Mouse (Mus musculus) myocyte (in vitro differentiated cells): Measurements from ENCODE around the gene Mto1. TPM values are rescaled to one million over a fixed set of nuclear protein-coding genes. Genes with fewer than 3 reads are reported as not detected.

Source experiments
- H3K27me3 ChIP-seq: one replicate; pipeline ENCODE4 v1.6.1; 2011; ENCODE audit not compliant: control insufficient read depth, insufficient read depth, insufficient read length
- H3K36me3 ChIP-seq: one replicate; pipeline ENCODE4 v1.6.1; 2011; ENCODE audit not compliant: control insufficient read depth, insufficient read depth
- H3K4me2 ChIP-seq: one replicate; pipeline ENCODE4 v1.6.1; 2011; ENCODE audit warnings: low read depth, control low read depth
- H3K4me3 ChIP-seq: one replicate; pipeline ENCODE4 v1.5.1; 2011; ENCODE audit warnings: mild to moderate bottlenecking, control low read depth, moderate library complexity
- H3K79me2 ChIP-seq: one replicate; pipeline ENCODE4 v1.6.1; 2011; ENCODE audit not compliant: control insufficient read depth, insufficient read depth
- H3ac ChIP-seq: one replicate; pipeline ENCODE4 v1.6.1; 2011; ENCODE audit not compliant: control insufficient read depth, insufficient read length
- CEBPB ChIP-seq: IDR thresholded peaks from 2 replicates; pipeline ENCODE4 v1.6.1; 2011; ENCODE audit warnings: mild to moderate bottlenecking, moderate library complexity; ENCODE audit not compliant: poor library complexity, insufficient read depth, severe bottlenecking
- E2F4 ChIP-seq: IDR thresholded peaks from one replicate; pipeline ENCODE4 v1.6.1; 2011; ENCODE audit warnings: mild to moderate bottlenecking, control low read depth, moderate library complexity; ENCODE audit not compliant: insufficient read depth
- MAX ChIP-seq: IDR thresholded peaks from one replicate; pipeline ENCODE4 v1.6.1; 2011; ENCODE audit warnings: low read depth, mild to moderate bottlenecking, control low read depth
- MYOD1 ChIP-seq, 3 experiments: IDR thresholded peaks; one replicate each; pipeline ENCODE4 v1.6.1; 2011; ENCODE audit warnings: control low read depth in 2 of 3, low read depth in 2 of 3, mild to moderate bottlenecking in 2 of 3, moderate library complexity in 1 of 3; ENCODE audit not compliant: insufficient read length in 2 of 3, control insufficient read depth in 1 of 3
- MYOG ChIP-seq, 3 experiments: IDR thresholded peaks; one replicate each; pipeline ENCODE4 v1.6.1; 2011; ENCODE audit warnings: control low read depth in 2 of 3, low read depth in 2 of 3, mild to moderate bottlenecking in 2 of 3; ENCODE audit not compliant: insufficient read length in 2 of 3, control insufficient read depth in 1 of 3, insufficient read depth in 1 of 3
- POLR2A ChIP-seq: IDR thresholded peaks from one replicate; pipeline ENCODE4 v1.6.1; 2011; ENCODE audit warnings: low read depth, mild to moderate bottlenecking, control low read depth, moderate library complexity; ENCODE audit not compliant: insufficient read length
- POLR2AphosphoS2 ChIP-seq: IDR thresholded peaks from one replicate; pipeline ENCODE4 v1.6.1; 2011; ENCODE audit warnings: low read depth, control low read depth; ENCODE audit not compliant: insufficient read length
- REST ChIP-seq: IDR thresholded peaks from one replicate; pipeline ENCODE4 v1.6.1; 2011; ENCODE audit warnings: mild to moderate bottlenecking, control low read depth, moderate library complexity; ENCODE audit not compliant: insufficient read depth, insufficient read length
- SRF ChIP-seq: IDR thresholded peaks from one replicate; pipeline ENCODE4 v1.6.1; 2011; ENCODE audit warnings: low read depth; ENCODE audit not compliant: control insufficient read depth, insufficient read length
- TCF12 ChIP-seq: IDR thresholded peaks from one replicate; pipeline ENCODE4 v1.6.1; 2011; ENCODE audit warnings: mild to moderate bottlenecking, control low read depth; ENCODE audit not compliant: poor library complexity, insufficient read depth, severe bottlenecking
- TCF3 ChIP-seq: IDR thresholded peaks from one replicate; pipeline ENCODE4 v1.6.1; 2011; ENCODE audit warnings: low read depth, control low read depth; ENCODE audit not compliant: insufficient read length
- USF1 ChIP-seq: IDR thresholded peaks from one replicate; pipeline ENCODE4 v1.6.1; 2011; ENCODE audit warnings: low read depth, mild to moderate bottlenecking, control low read depth, moderate library complexity
- polyA plus RNA-seq: library from polyadenylated mRNA; unstranded; fragments of >200 nt; fragmentation: generic; extraction: Trizol; gene quantifications from one replicate; pipeline ENCODE4 v1.2.1, GENCODE M21; 2012; ENCODE audit warnings: missing spikeins

Gene Mto1
- polyA plus RNA-seq, 1 experiment = 10.8 TPM

DNA sequence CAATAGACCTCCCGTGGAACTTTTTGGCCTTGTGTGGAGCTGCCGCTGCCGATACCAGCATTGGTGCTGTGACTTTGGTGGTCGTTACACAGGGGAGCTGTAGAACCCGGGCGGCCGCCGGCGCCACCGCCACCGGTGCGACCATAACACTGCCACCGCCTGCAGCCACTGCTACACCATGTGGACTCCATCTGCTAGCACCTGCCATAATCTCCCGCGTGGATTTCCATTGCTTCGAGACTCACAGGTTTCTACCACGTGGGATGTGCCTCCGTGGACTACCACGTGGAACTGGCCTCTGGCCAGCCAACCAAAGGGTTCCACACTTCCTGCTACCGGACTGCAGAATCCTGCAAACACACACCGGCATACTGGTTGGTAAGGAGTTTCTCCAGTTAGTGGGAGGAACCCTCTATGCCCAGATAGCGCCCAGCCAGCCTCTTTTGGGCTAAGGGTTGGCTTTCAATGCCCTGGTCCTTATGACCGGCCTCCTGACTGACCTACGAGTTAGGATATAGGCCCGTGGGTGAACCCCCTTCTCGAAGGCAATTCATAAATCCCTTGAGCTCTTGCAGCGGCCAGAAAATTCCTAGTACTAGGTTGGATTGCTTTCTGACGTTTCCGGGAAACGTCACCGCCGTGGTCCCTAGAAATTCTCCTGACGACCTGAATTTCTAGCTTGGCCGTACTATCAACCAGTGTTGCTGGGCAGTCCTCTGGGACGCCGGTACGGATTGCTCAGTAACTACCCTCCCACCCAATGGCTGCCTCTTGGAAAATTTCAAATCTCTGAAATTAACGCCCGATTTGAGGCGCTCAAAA, 73.0 kb downstream of the Mto1 start:
- TF ChIP-seq MAX (no peak), REST (no peak), POLR2A (no peak), MYOG (IDR thresholded peaks at IDR 0.05; ENCODE audit: control insufficient read depth in 1 of 3, insufficient read depth in 1 of 3, insufficient read length in 2 of 3, low read depth in 2 of 3) (no peak), E2F4 (no peak), POLR2AphosphoS2 (no peak), MYOD1 (IDR thresholded peaks at IDR 0.05; ENCODE audit: control insufficient read depth in 1 of 3, insufficient read length in 2 of 3, low read depth in 2 of 3) (no peak), TCF3 (no peak), TCF12 (no peak), CEBPB (no peak), SRF (no peak), USF1 (no peak)
- H3K36me3 ChIP-seq = no peaks in the 10 kb centered on the region
- no peaks in the 10 kb centered on the region for H3K27me3 ChIP-seq
- no peaks in the 10 kb centered on the region for H3K79me2 ChIP-seq
- peak overlapping the region; percentile 86 for H3K4me2 ChIP-seq
- peak overlapping the region; percentile 18 for H3ac ChIP-seq
- peak overlapping the region; percentile 37 for H3K4me3 ChIP-seq

- H3K36me3 ChIP-seq = no peaks in the 10 kb centered on the region
- H3K4me3 ChIP-seq = peak overlapping the region; percentile 37
- peak overlapping the region; percentile 86 for H3K4me2 ChIP-seq
Observed at GRCm38 (mm10) chr9:78521689-78522088, 73.7 kb downstream of the Mto1 start.

More at GRCm38 (mm10) chr9:78521689-78522088, 73.7 kb downstream of the Mto1 start:
- Histone ChIP-seq H3K79me2 (no peaks in the 10 kb centered on the region), H3ac (no peak overlapping the region), H3K27me3 (no peaks in the 10 kb centered on the region)
- TF ChIP-seq POLR2AphosphoS2 (no peak), SRF (no peak), E2F4 (no peak), TCF3 (no peak), MAX (no peak), POLR2A (no peak), USF1 (no peak), MYOG (IDR thresholded peaks at IDR 0.05; ENCODE audit: control insufficient read depth in 1 of 3, insufficient read depth in 1 of 3, insufficient read length in 2 of 3, low read depth in 2 of 3) (no peak), REST (no peak), MYOD1 (IDR thresholded peaks at IDR 0.05; ENCODE audit: control insufficient read depth in 1 of 3, insufficient read length in 2 of 3, low read depth in 2 of 3) (no peak)

Other genes starting within 250 kb of the Mto1 start
- 0.61 TPM for gene Gsta1, start 217.6 kb upstream of the Mto1 start, polyA plus RNA-seq
- 0.07 TPM for gene Gm3776, start 191.1 kb upstream of the Mto1 start, polyA plus RNA-seq
- gene Gm10639, start 158.3 kb upstream of the Mto1 start, polyA plus RNA-seq = 0.18 TPM
- gene Omt2a, start 133.4 kb upstream of the Mto1 start, polyA plus RNA-seq = not detected
- not detected for gene Omt2b, start 120.6 kb upstream of the Mto1 start, polyA plus RNA-seq
- 0.20 TPM for gene Gsta2, start 92.4 kb upstream of the Mto1 start, polyA plus RNA-seq
- not detected for gene Dppa5a, start 80.0 kb upstream of the Mto1 start, polyA plus RNA-seq
- gene Ooep, start 69.5 kb upstream of the Mto1 start, polyA plus RNA-seq = 0.01 TPM
- not detected for gene Ddx43, start 52.4 kb upstream of the Mto1 start, polyA plus RNA-seq
- gene Cgas, start 5.0 kb upstream of the Mto1 start, polyA plus RNA-seq = 0.56 TPM
- gene Gm17324, start 578 bp downstream of the Mto1 start, polyA plus RNA-seq = 0.13 TPM
- gene Eef1a1, start 40.9 kb downstream of the Mto1 start, polyA plus RNA-seq = 8,203 TPM
- gene Slc17a5, start 139.8 kb downstream of the Mto1 start, polyA plus RNA-seq = 4.7 TPM
- 5.3 TPM for gene Cd109, start 167.3 kb downstream of the Mto1 start, polyA plus RNA-seq